In the genomic region with DNA sequence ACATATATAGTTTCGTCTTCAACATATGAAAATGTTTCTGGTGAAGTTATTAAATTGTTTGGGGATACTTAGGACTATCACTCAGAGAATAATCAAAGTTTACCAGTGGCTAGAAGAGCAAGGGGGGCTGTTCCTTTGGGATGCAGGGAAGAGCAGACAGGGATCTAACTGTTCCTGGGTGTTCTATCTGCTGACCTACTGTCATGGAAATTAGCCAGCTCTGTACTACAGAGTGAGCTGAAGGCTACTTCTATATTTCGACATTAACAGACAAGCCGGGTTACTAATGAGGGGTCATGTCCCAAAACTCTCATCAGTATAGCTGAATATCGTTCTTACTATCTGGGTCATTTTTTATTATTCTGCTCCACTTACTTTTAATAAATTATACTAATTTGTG, we compare ENCODE assay signal across 34 mouse cellular contexts. TPM values are rescaled to one million over a fixed set of nuclear protein-coding genes. Genes with fewer than 3 reads are reported as not detected.
DNase-seq lines count a peak whose midpoint lies in the region; ATAC-seq and TF ChIP-seq lines count a peak whose summit lies in the region.
"Had no signal": no experiment of that assay in that cellular context is flagged by ENCODE, and none has a peak within 500 bp of the region (broad histone marks: within the 10 kb centered on the region; RNA-seq: fewer than 3 reads in every experiment).

No protein-coding gene starts in this region.

- DNase-seq in heart, adult 2 months = no peak
- DNase-seq in heart, adult 9 months (ENCODE audit: low spot score in 2 of 2) = no peak
- DNase-seq in skeletal muscle tissue, adult 2 months (ENCODE audit: low read depth, low spot score) = peak; percentile 58
- DNase-seq in layer of hippocampus, adult 8-10 months (ENCODE audit: low spot score in 2 of 2) = no peak
- no peak for DNase-seq in frontal cortex, postnatal 14 days (ENCODE audit: low spot score in 2 of 2)
- DNase-seq: adrenal gland, postnatal 25 days; B cell, adult 2 months; cerebellum, adult 11-12 months; cerebellum, adult 9-11 months; embryo, embryonic 11 days; gastrocnemius, postnatal 14 days; kidney, adult 11 months; kidney, postnatal 25 days; right cerebral cortex, postnatal 25 days; spleen, adult 18-20 months; thymus, postnatal 25 days had no signal

- TF ChIP-seq CTCF in heart, adult 2 months (IDR thresholded peaks at IDR 0.05) = no peak

- H3K27ac ChIP-seq in heart, adult 2 months = peak overlapping the region; percentile 92
- no peak overlapping the region for H3K27ac ChIP-seq in heart, embryonic 13.5 days (replicated peaks)
- no peak overlapping the region for H3K27ac ChIP-seq in heart, embryonic 16.5 days (ENCODE audit: low read length)
- H3K27ac ChIP-seq: embryonic facial prominence, embryonic 12.5 days; forebrain, embryonic 15.5 days; hindbrain, embryonic 14.5 days; kidney, embryonic 15.5 days; left cerebral cortex, adult 2 months; limb, embryonic 13.5 days; lung, embryonic 15.5 days; neural tube, embryonic 13.5 days had no signal

- H3K36me3 ChIP-seq in heart, adult 2 months (ENCODE audit: control insufficient read depth, insufficient read depth, low read length) = no peaks in the 10 kb centered on the region; the same call in 1 of the 2 replicates
- H3K36me3 ChIP-seq in heart, embryonic 13.5 days = no peaks in the 10 kb centered on the region
- no peaks in the 10 kb centered on the region for H3K36me3 ChIP-seq in heart, embryonic 16.5 days (ENCODE audit: control insufficient read depth, insufficient read depth)
- H3K36me3 ChIP-seq: embryonic facial prominence, embryonic 12.5 days; forebrain, embryonic 15.5 days; kidney, embryonic 15.5 days; limb, embryonic 13.5 days; lung, embryonic 15.5 days; neural tube, embryonic 13.5 days had no signal

- intact Hi-C loops in heart, adult 2 months (cut with DNase I) = loop anchor here (10.0 kb wide), 1 partner anchor 169 kb away; no protein-coding TSS in a partner anchor

- peak overlapping the region; percentile 63 for H3K4me2 ChIP-seq in heart, embryonic 13.5 days
- H3K4me2 ChIP-seq in heart, embryonic 16.5 days (ENCODE audit: low read depth, low read length) = peak overlapping the region; percentile 58; the same call in 1 of the 2 replicates
- H3K4me2 ChIP-seq: embryonic facial prominence, embryonic 12.5 days; forebrain, embryonic 15.5 days; hindbrain, embryonic 14.5 days; kidney, embryonic 15.5 days; limb, embryonic 13.5 days; liver, embryonic 11.5 days; lung, embryonic 15.5 days; midbrain, embryonic 11.5 days; neural tube, embryonic 13.5 days had no signal

- no peak for TF ChIP-seq POLR2A in heart, adult 2 months (IDR thresholded peaks at IDR 0.05; ENCODE audit: insufficient read depth, low read depth, low read length)

- H3K79me2 ChIP-seq in heart, adult 2 months (replicated peaks; ENCODE audit: control insufficient read depth, insufficient read depth, low read length) = no peaks in the 10 kb centered on the region

- no peak for ATAC-seq in heart, embryonic 13.5 days (ENCODE audit: extremely low read depth, insufficient number of reproducible peaks, low FRiP score, low TSS enrichment)
- no peak for ATAC-seq in heart, embryonic 16.5 days (replicated peaks; ENCODE audit: extremely low read depth, insufficient read depth, low FRiP score)
- ATAC-seq: forebrain, embryonic 15.5 days; inflammation-experienced regulatory T-cells, adult 6 months had no signal

- H3K9ac ChIP-seq in heart, adult 2 months (ENCODE audit: low read depth, low read length) = peak overlapping the region; percentile 67; the same call in 1 of the 2 replicates
- peak overlapping the region; percentile 64 for H3K9ac ChIP-seq in heart, embryonic 13.5 days
- H3K9ac ChIP-seq in heart, embryonic 16.5 days (ENCODE audit: low read length) = peak overlapping the region; percentile 21
- H3K9ac ChIP-seq: embryonic facial prominence, embryonic 12.5 days; forebrain, embryonic 15.5 days; hindbrain, embryonic 14.5 days; kidney, embryonic 15.5 days; limb, embryonic 13.5 days; lung, embryonic 15.5 days; neural tube, embryonic 13.5 days had no signal

- H3K4me3 ChIP-seq in heart, adult 2 months = peak overlapping the region; percentile 47
- peak overlapping the region; percentile 51 for H3K4me3 ChIP-seq in heart, embryonic 13.5 days
- peak overlapping the region; percentile 48 for H3K4me3 ChIP-seq in heart, embryonic 16.5 days (ENCODE audit: low read length)
- H3K4me3 ChIP-seq: embryonic facial prominence, embryonic 12.5 days; forebrain, embryonic 15.5 days; kidney, embryonic 15.5 days; left cerebral cortex, adult 2 months; limb, embryonic 13.5 days; lung, embryonic 15.5 days; neural tube, embryonic 13.5 days had no signal

- no peak for TF ChIP-seq EP300 in heart, adult 2 months (IDR thresholded peaks at IDR 0.05; ENCODE audit: insufficient read depth, low read depth, low read length)

- no peaks in the 10 kb centered on the region for H3K4me1 ChIP-seq in heart, adult 2 months (ENCODE audit: control insufficient read depth, insufficient read depth, low read length)
- H3K4me1 ChIP-seq in heart, embryonic 13.5 days = peaks cover 14% of the 10 kb centered on the region; the same call in 1 of the 2 replicates
- peaks cover 7% of the 10 kb centered on the region; the same call in 1 of the 2 replicates for H3K4me1 ChIP-seq in heart, embryonic 16.5 days (ENCODE audit: control insufficient read depth, insufficient read depth, low read length)
- H3K4me1 ChIP-seq: embryonic facial prominence, embryonic 12.5 days; forebrain, embryonic 15.5 days; kidney, embryonic 15.5 days; limb, embryonic 13.5 days; lung, embryonic 15.5 days; neural tube, embryonic 13.5 days had no signal

- 41% methylated on average over 4 of the region's 4 CpGs for WGBS in heart, adult 2 months
- WGBS in heart, embryonic 13.5 days = 53% methylated on average over 4 of the region's 4 CpGs
- 46% methylated on average over 4 of the region's 4 CpGs for WGBS in heart, embryonic 16.5 days

- no peaks in the 10 kb centered on the region for H3K27me3 ChIP-seq in heart, adult 2 months (ENCODE audit: control insufficient read depth, insufficient read depth, low read length)
- no peaks in the 10 kb centered on the region for H3K27me3 ChIP-seq in heart, embryonic 13.5 days (replicated peaks)
- no peaks in the 10 kb centered on the region for H3K27me3 ChIP-seq in heart, embryonic 16.5 days (ENCODE audit: control insufficient read depth, insufficient read depth, low read length)
- H3K27me3 ChIP-seq: embryonic facial prominence, embryonic 12.5 days; forebrain, embryonic 15.5 days; kidney, embryonic 15.5 days; limb, embryonic 13.5 days; lung, embryonic 15.5 days; neural tube, embryonic 13.5 days had no signal

- H3K9me3 ChIP-seq in heart, embryonic 13.5 days = no peaks in the 10 kb centered on the region
- H3K9me3 ChIP-seq in heart, embryonic 16.5 days (replicated peaks; ENCODE audit: control insufficient read depth, low read length) = no peaks in the 10 kb centered on the region
- H3K9me3 ChIP-seq: embryonic facial prominence, embryonic 12.5 days; forebrain, embryonic 15.5 days; kidney, embryonic 15.5 days; limb, embryonic 13.5 days; lung, embryonic 15.5 days; neural tube, embryonic 13.5 days had no signal

RNA-seq across cellular contexts. Expression of a gene that starts 1.6 kb away (rescaled TPM):
- total RNA-seq in heart, adult 2 months (2021) = 10 to 100 TPM; 65.3 to 88.8 TPM
- 5.5 and 15.0 TPM in 2 replicates for polyA plus RNA-seq in heart, adult 2 months (2012; rRNA removed)
- polyA plus RNA-seq in heart, embryonic 13.5 days (2015; fragmentation: Nextera tagmentation; extraction: Ambion mirVana) = 3.1 and 3.2 TPM in 2 replicates
- polyA plus RNA-seq in heart, embryonic 16.5 days (2015; fragmentation: Nextera tagmentation; extraction: Ambion mirVana) = 4.9 TPM in 2 replicates
- not detected for total RNA-seq in layer of hippocampus, adult 8-10 months (2022)
- total RNA-seq: adrenal gland, postnatal 25 days; hematopoietic stem cell, adult 5-6 weeks; layer of hippocampus, adult 18-20 months; layer of hippocampus, postnatal 14 days; left cerebral cortex, adult 2 months; left cerebral cortex, postnatal 36 days; megakaryocyte, adult 5-6 weeks had no signal
- polyA plus RNA-seq: forebrain, embryonic 15.5 days; hindbrain, embryonic 14.5 days; inflammation-experienced regulatory T-cells, adult 6 months; midbrain, embryonic 11.5 days; neural tube, embryonic 13.5 days had no signal
